Mouse (Mus musculus) c-Kit-negative CD71-positive TER-119-positive erythroid progenitor cells, embryonic 14.5 days (primary cell): ENCODE results near the gene Lgi2.

Experiments used
- DNase-seq: peaks from one replicate; pipeline ENCODE4 v3.0.0-alpha.2; 2013; ENCODE audit warnings: low read depth, low spot score

Lgi2 gene

GRCm38 (mm10) chr5:52537024-52537423, 29.2 kb downstream of the Lgi2 start:
- DNase-seq = no peak

GRCm38 (mm10) chr5:52534798-52535590, 31.3 kb downstream of the Lgi2 start:
- DNase-seq = no peak

GRCm38 (mm10) chr5:52533705-52534104, 32.6 kb downstream of the Lgi2 start:
- DNase-seq = no peak

- no peak for DNase-seq
These were observed 37.7 kb downstream of the Lgi2 start for GRCm38 (mm10) chr5:52528545-52528944.

DNA sequence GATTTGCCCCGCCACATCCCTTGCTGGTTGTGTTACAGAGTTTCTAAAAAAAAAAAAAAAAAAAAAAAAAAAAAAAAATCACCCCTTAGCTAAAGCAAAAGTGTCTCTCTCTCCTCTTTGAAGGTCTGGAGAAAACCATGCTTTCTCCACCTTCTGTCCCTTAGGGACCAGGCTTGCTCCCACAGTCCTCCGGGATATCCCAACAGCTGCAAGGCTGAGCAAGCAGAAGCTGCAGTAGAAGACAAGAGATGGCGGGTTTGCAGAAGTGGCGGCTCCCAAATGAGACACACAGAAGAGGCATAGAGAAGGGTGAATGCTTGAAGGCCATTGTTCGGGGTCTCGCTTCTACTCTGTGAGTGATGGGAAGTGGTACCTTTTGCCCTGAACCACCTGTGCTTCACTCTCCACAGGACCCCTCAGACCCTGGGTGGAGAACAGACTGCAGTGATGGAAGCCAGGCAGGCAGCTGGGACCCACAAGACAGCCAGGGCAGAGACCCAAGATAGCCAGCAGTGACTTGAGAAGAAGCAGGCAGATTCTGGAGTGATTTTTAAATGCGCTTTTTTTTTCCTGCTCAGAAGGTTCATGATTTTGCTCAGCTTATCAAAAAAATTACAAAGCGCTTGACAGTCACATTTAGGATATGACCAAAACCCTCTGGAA, 39.8 kb downstream of the Lgi2 start:
- no peak for DNase-seq

GRCm38 (mm10) chr5:52524207-52524606, 42.1 kb downstream of the Lgi2 start:
- DNase-seq = no peak

DNA sequence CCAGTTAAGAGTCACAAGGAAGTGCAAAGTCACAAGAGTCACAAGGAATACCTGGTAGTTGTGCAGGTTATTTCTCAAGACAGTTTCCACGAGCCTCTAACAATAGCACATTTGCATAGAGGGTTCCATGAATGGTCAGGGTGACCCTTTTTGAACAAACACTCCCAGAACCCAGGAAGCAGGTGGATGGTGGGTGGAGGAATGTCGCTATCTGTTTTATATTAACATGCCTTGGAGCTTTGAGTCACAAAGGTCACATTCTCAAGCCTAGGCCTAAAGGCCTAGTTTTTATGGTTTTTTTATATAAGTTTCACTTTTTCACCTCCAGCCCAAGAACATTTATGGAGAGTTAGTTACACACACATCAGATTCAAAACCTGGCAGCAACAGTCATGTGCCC, 46.3 kb downstream of the Lgi2 start:
- no peak for DNase-seq

DNA sequence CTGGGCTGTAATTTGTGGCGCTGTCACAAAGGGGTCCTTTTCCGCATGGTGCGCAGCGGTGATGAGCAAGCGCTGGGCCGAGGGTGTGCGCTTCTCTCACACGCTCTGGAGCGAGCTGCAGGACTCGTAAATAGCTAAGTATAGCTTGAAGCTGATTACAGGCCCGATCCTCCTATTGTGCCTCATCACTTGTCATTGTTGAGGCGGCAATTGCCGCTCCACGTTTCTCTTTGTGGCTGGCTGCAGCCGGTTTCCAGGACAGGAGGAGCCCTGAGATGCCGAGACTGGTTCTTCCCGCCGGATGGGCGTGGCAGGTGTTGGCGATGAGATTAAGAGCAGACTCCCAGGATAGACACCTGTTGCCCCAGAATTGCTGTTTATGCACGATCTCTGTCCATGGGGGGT, 50.2 kb downstream of the Lgi2 start:
- no peak for DNase-seq

DNA sequence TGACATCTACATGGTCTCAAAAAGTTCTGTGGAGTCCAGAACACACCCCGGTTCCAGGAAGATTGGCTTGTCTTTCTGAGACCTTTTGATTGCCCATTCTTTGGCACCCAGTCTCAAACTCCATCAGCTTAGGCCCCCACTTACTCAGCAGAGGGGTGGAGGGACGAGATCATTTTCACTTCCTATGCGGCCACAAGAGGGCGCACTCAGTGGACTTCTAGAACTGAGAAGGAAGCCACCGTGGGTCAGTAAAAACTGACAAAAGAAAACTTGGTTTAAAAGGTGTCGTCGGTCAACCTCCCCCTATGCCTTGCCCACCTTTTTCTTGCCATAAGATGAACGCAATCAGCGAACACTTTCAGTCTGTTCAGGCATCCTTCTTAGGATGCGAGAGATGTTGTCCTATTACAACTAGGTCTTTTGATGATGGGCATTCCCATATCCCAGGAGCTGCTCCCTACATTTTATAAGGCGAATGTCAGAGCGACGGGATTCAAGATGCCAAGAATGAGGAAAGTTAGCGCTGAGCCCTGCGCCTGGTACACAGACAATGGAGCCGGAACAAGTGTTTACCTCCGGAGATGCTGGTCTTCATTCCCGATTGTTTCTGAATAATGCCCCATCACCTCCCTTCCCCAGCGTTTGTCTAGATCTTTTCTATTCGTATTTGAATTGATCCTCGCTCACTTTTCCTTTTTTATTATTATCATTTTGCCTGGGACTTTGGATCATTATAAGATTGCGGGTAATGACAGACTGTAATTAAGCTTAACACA, 50.8 kb downstream of the Lgi2 start:
- no peak for DNase-seq

DNA sequence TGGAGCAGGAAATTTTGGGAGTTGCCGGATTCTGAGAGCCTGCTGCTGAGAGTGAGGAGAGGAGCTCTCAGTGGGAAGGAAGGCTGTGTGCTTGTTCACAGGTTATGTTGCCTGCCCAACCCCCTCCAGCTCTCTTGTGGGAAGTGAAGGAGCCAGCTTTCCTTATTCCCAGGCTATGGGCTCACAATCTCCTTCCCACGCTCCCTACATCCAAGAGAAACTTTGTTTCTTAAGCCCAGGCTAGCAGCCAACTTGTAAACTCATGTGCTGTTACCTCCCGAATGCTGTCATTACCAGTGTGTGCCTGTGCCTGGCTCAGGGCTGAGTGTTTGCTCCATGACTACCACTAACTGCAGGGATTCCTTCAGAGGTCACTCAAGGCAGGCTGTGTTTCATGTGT, 55.2 kb downstream of the Lgi2 start:
- no peak for DNase-seq

GRCm38 (mm10) chr5:52509416-52509815, 56.8 kb downstream of the Lgi2 start:
- DNase-seq = no peak

DNA sequence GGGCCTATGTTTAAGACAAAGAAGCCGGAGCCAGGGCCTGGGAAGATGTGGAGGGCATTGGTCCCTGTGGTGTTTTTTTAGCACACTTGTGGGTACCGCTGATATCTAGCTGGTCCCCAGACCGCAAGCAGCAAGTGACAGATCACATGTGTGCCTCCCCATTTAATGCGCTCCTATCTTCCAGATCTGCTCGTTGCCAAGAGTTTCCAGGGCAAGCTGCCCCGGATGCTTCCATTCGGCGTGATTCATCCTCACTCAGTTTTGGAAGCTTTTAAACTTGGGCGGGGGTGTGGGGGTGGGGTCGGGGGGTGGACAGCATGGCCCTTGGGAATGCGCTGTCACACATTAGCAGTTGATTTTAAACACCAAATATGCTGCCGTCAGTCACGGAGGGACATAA, 61.6 kb downstream of the Lgi2 start:
- no peak for DNase-seq

GRCm38 (mm10) chr5:52504148-52504547, 62.1 kb downstream of the Lgi2 start:
- DNase-seq = no peak

DNA sequence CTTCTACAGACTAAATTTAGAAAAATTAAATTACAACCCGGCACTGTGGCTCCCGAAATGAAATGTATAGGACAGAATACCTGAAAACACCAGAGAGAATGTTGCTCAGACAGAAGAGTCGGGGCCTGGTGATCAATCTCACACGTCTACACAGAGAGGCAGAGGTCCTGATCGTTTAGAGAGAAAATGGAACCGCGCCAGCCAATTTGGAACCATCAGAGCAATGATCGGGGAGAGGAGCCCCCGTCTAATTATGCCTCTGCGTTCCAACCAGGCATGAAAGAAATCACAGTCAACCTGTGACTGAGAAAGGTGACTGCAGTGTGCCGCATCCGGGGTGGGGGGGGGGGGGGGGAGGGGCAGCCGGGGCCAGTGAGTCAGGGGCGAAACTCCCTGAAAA, 70.6 kb downstream of the Lgi2 start:
- no peak for DNase-seq

DNA sequence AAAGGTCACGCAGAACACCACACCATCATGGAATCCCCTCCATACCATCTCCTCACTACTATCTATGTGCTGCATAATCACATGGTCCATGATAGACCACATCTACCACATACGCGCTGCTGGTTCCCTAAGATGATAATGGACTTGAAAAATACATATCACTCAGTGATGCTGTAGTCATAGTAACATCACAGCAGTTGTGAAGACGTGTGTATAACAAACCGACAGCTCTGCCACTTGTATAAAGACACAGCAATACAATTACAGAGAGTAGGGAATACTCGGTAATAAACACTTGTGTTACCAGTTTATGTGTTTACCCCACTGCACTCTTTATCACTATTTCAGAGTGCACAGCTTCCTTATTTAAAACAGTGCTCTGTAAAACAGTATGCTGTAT, 74.8 kb downstream of the Lgi2 start:
- no peak for DNase-seq

GRCm38 (mm10) chr5:52487559-52488430, 78.5 kb downstream of the Lgi2 start:
- DNase-seq = no peak
